Mouse (Mus musculus) thymus, adult 2 months (tissue): ENCODE data around the gene Nsd2.

ENCODE experiments used
- CTCF ChIP-seq: fragments of 200-500 bp; IDR thresholded peaks from 2 replicates; pipeline ENCODE4 v1.5.1; 2012; ENCODE audit warnings: mild to moderate bottlenecking, control low read depth, low read length, moderate library complexity, borderline replicate concordance; ENCODE audit not compliant: control insufficient read depth, poor library complexity, insufficient read depth; ENCODE audit errors: extremely low read depth
- POLR2A ChIP-seq: fragments of 200-500 bp; IDR thresholded peaks from 2 replicates; pipeline ENCODE4 v1.6.1; 2012; ENCODE audit warnings: mild to moderate bottlenecking, low read length, control low read depth, moderate library complexity; ENCODE audit not compliant: control insufficient read depth, poor library complexity, insufficient read depth; ENCODE audit errors: extremely low read depth

GRCm38 (mm10) chr5:33791912-33792643 is 28.4 kb upstream of the Nsd2 start:
- TF ChIP-seq CTCF (no peak), POLR2A (no peak)
